Mouse (Mus musculus) v-Abl transformed pro-B cells (cell line): Measurements from ENCODE around the gene Polm.

Experiments
- in situ Hi-C, 2 experiments: fragments of 400-800 bp; cut with MboI; formaldehyde crosslinking; loops; one replicate each; pipeline ENCODE4 v1.15.1; 2025; ENCODE audit not compliant: unreplicated experiment in 2 of 2

The Polm gene

DNA sequence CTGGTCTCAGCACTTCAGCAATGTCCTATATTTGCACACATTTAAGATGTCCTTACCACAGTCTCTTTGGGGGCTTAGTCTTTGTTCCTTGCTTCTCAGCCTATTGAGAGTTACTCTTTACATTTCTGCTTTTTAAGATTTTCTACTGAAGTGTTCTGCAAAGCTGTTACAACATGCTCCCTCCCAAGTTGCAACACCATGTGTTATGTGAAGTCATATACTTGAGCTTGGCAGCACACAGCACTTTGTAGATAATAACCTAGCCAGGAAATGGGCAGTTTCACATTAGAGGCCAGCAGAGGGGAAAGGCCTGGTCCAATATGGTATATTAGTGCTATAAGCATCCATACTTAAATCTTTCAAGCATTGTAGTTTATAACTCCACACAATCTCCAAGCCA, 52.1 kb downstream of the Polm start:
- in situ Hi-C loops, result loop anchor here (5.0 to 10.0 kb wide), 3 partner anchors 47 to 301 kb away; no protein-coding TSS in a partner anchor

DNA sequence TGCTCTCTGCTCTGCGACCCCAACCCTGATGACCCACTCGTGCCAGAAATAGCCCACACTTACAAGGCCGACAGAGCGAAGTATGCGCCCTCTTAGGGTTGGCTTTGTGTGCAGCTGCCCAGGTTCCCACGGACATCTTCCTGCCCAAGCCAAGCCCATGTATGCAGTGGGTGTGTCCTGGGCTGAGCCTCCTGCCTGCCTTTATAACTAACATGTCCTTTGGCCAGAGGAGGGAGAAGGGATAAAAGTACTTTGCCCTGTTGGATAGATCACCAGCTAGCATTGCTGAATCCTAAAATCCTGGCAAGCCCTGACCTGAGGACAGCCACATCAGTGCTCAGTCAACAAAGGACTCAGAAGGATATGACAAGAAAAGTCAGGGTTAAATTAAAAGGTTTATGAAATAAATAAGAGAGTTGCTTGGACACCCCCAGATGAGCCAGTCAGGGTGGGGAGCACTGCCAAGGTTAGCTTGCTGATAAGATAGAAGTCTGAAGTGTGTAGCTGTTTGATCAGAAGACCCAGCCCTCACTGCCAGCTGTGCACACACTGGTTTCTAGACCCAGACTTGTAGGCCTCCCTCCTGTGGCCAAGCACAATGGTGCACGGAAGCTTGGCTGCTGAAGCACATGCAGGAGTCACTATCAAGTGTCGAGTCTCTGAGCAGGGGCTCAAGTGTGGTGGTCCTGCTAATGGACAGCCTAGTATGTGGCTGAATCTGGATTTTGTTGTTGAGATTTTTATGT, 55.4 kb downstream of the Polm start:
- in situ Hi-C loops, result loop anchor here in 1 of 2 experiments (10.0 kb wide), 1 partner anchor 298 kb away; no protein-coding TSS in a partner anchor

DNA sequence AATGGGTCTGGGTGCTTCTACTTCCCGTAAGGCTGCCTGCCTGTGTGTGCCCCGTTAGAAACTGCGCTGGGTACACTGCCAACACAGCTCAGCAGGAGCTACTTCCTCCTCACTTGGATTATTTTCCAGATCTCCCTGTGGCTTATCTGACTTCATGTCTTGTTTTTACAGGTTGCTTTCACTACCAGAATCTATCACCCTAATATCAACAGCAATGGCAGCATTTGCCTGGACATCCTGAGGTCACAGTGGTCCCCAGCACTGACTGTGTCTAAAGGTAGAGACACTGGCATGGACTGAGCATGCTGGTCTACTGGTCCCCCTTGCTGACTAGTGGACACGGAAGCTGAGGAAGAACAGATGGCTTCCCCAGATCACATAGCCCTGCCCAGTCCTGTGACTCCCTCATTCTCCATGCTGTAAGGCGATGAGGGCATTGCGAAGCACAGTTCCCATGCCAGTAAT, 57.7 kb downstream of the Polm start:
- in situ Hi-C loops, result loop anchor here in 1 of 2 experiments (10.0 kb wide), 1 partner anchor 295 kb away; no protein-coding TSS in a partner anchor

DNA sequence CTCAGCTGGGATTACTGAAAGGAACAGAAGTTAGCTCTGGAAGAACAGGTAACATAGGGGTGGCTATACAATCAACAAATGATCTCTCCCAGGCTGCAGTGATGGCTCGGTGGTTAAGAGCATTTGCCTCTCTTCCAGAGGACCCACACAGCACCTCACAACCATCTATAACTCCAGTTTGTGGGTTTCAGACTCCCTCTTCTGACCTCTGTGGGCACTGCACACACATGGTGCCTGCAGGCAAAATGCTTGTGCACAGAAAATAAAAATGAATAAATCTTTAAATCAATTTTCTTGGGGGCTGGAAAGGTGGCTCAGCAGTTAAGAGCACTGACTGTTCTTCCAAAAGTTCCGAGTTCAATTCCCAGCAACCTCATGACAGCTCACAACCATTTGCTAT, 59.3 kb downstream of the Polm start:
- in situ Hi-C loops, result loop anchor here in 1 of 2 experiments (5.0 to 10.0 kb wide), 2 partner anchors 124 to 296 kb away; no protein-coding TSS in a partner anchor
